Mouse (Mus musculus) embryonic facial prominence, embryonic 11.5 days (tissue): ENCODE measurements around the gene Rassf2. TPM values are rescaled to one million over a fixed set of nuclear protein-coding genes. Genes with fewer than 3 reads are reported as not detected.

ENCODE experiments used
- ATAC-seq: fragments of 200-750 bp; cut with Nextera tagmentation; replicated peaks from 2 replicates; pipeline ENCODE4 v1.8.0; 2017; ENCODE audit warnings: low read depth; ENCODE audit not compliant: insufficient number of reproducible peaks, low FRiP score, low TSS enrichment
- DNase-seq: peaks from one replicate; pipeline ENCODE4 v3.0.0-alpha.2; 2015; ENCODE audit warnings: low spot score
- H3K27ac ChIP-seq: fragments of 300-500 bp; sonication (generic); replicated peaks from 2 replicates; pipeline ENCODE4 v1.5.1; 2014; ENCODE audit warnings: mild to moderate bottlenecking, low read depth, low read length, control low read depth
- H3K27me3 ChIP-seq: fragments of 300-500 bp; sonication (generic); 2 replicates; pipeline ENCODE4 v1.6.1; 2014; ENCODE audit warnings: mild to moderate bottlenecking, low read length, moderate library complexity, mixed read lengths; ENCODE audit not compliant: control insufficient read depth, insufficient read depth
- H3K36me3 ChIP-seq: fragments of 300-500 bp; sonication (generic); replicated peaks from 2 replicates; pipeline ENCODE4 v1.6.1; 2014; ENCODE audit warnings: low read depth, mild to moderate bottlenecking, low read length, moderate library complexity, mixed read lengths; ENCODE audit not compliant: control insufficient read depth, insufficient read depth
- H3K4me1 ChIP-seq: fragments of 300-500 bp; sonication (generic); 2 replicates; pipeline ENCODE4 v1.6.1; 2014; ENCODE audit warnings: low read length, mixed read lengths; ENCODE audit not compliant: control insufficient read depth, insufficient read depth
- H3K4me2 ChIP-seq: fragments of 300-500 bp; sonication (generic); 2 replicates; pipeline ENCODE4 v1.6.1; 2014; ENCODE audit warnings: low read depth, mild to moderate bottlenecking, control low read depth, low read length, moderate library complexity
- H3K4me3 ChIP-seq: fragments of 300-500 bp; sonication (generic); 2 replicates; pipeline ENCODE4 v1.5.1; 2014; ENCODE audit warnings: low read depth, low read length, control low read depth
- H3K9ac ChIP-seq: fragments of 300-500 bp; sonication (generic); replicated peaks from 2 replicates; pipeline ENCODE4 v1.6.1; 2014; ENCODE audit warnings: mild to moderate bottlenecking, control low read depth, low read length
- H3K9me3 ChIP-seq: fragments of 300-500 bp; sonication (generic); replicated peaks from 2 replicates; pipeline ENCODE4 v1.6.1; 2016; ENCODE audit warnings: mild to moderate bottlenecking, low read length, inconsistent platforms, mixed read lengths; ENCODE audit not compliant: control insufficient read depth
- WGBS: fragments of 180-500 bp; shearing (Covaris S2); extraction: QIAGEN DNeasy Blood & Tissue Kit; methylation state at CpG from one replicate; pipeline ENCODE4 v1.1.7; 2014; 5-methylcytosine and 5-hydroxymethylcytosine counted together
- polyA plus RNA-seq: library from polyadenylated mRNA; unstranded; fragments of >200 nt; fragmentation: Nextera tagmentation; extraction: Ambion mirVana; gene quantifications from 2 replicates; pipeline ENCODE4 v1.2.1, GENCODE M21; 2014

The Rassf2 gene
- polyA plus RNA-seq, result 9.5 and 10.3 TPM in 2 replicates

DNA sequence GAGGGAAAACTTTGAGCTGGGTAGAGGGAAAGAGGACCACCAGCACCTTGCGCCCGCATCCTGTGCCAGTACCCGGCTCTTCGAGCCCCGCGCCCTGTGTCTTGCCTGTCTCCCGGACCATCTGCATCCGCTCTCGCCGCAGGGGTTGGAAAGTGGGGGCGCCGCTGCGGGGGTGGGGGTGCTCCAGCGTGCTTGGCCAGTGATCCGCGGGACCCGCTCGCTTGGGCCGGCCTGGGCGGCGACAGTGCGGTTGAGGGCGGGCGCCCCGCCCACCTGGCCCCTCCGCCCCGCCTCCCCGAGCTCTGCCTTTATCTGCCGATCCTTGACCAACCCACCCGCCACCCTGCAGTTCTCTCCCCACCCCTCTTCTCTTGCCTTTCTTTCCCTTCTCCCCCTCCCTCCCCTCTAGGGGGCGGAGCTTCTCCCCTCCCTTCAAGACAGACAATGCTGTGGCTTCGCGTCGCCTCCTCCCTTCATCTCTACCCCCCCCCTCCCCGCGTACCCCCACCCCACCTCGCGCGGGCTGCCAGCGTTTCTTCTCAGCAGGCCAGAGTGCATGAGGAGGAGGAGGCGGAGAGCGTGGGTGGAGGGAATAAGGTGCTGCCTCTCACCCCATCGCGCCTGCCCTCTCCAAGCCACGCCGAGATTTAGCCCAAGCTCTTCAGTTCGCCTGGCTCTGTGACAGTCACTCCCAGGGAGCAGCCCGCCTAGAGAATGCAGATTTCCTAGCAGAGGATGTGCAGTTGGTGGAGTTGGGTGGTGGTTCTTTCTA, at the start of gene Rassf2:
Rassf2 (minus strand) TSS at position 613 of the 772 bp plus-strand sequence.
- peak; percentile 90 for DNase-seq
- peaks cover 14% of the 10 kb centered on the region for H3K27me3 ChIP-seq
- no peak within 1 kb of the TSS for H3K27ac ChIP-seq
- peak within 1 kb of the TSS; percentile 57 for H3K9ac ChIP-seq
- peak within 1 kb of the TSS; percentile 92 for H3K4me2 ChIP-seq
- H3K36me3 ChIP-seq, result no peaks in the 10 kb centered on the region
- H3K9me3 ChIP-seq, result no peaks in the 10 kb centered on the region
- under 1% methylated on average over 37 of the region's 48 CpGs for WGBS
- H3K4me1 ChIP-seq, result peaks cover 3% of the 10 kb centered on the region; the same call in 1 of the 2 replicates
- peak; percentile 84 for ATAC-seq
- peak within 1 kb of the TSS; percentile 52 for H3K4me3 ChIP-seq

DNA sequence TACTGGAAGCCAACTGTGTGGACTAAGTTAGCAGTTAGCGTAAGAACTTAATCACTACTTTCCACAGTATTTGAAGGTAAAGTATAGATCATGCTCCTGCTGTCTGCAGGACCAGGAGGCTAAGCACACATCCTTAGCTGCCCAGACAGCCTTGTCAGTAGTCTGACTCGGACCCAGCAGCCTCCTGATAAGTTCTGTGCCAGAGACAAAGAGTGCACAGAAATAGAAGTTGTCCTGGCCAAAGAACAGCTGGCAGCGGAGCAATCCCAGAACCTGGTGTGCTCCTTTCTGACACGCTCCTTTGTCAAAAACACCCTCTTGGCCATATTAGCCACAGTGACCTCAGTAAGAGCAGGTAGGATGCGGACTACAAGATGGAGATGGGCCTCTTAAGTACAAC, 49.1 kb upstream of the Rassf2 start:
- H3K9ac ChIP-seq, result no peak overlapping the region
- no peak for DNase-seq
- H3K4me1 ChIP-seq, result no peaks in the 10 kb centered on the region
- H3K4me2 ChIP-seq, result no peak overlapping the region
- H3K27me3 ChIP-seq, result no peaks in the 10 kb centered on the region
- no peaks in the 10 kb centered on the region for H3K36me3 ChIP-seq
- no peak overlapping the region for H3K27ac ChIP-seq
- 57% methylated on average over 5 of the region's 5 CpGs for WGBS
- H3K9me3 ChIP-seq, result no peaks in the 10 kb centered on the region
- no peak for ATAC-seq
- no peak overlapping the region for H3K4me3 ChIP-seq

DNA sequence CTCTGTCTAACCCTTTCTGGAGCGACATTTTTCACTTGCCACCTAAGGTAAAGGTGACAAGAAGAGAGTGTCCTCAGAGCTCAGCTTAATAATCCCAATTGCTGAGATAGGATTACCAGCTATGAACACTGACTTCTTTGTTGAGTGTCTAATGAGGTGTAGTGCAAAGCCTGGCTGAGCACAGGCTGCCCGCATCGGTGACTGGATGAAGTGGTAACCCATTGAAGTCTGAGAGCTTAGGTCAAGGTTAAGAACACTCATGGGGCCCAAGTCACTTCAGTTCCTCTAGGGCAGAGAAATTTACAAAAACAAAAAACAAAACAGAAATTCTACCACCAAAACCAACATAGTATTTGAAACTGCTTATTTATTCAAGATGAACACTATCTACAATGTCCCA, 43.0 kb upstream of the Rassf2 start:
- Histone ChIP-seq H3K27ac (no peak overlapping the region), H3K4me1 (peaks cover 3% of the 10 kb centered on the region; the same call in 1 of the 2 replicates), H3K27me3 (no peaks in the 10 kb centered on the region), H3K9ac (no peak overlapping the region), H3K9me3 (no peaks in the 10 kb centered on the region), H3K4me2 (no peak overlapping the region), H3K4me3 (no peak overlapping the region), H3K36me3 (no peaks in the 10 kb centered on the region)
- 77% methylated on average over 3 of the region's 3 CpGs for WGBS
- DNase-seq, result no peak
- no peak for ATAC-seq

DNA sequence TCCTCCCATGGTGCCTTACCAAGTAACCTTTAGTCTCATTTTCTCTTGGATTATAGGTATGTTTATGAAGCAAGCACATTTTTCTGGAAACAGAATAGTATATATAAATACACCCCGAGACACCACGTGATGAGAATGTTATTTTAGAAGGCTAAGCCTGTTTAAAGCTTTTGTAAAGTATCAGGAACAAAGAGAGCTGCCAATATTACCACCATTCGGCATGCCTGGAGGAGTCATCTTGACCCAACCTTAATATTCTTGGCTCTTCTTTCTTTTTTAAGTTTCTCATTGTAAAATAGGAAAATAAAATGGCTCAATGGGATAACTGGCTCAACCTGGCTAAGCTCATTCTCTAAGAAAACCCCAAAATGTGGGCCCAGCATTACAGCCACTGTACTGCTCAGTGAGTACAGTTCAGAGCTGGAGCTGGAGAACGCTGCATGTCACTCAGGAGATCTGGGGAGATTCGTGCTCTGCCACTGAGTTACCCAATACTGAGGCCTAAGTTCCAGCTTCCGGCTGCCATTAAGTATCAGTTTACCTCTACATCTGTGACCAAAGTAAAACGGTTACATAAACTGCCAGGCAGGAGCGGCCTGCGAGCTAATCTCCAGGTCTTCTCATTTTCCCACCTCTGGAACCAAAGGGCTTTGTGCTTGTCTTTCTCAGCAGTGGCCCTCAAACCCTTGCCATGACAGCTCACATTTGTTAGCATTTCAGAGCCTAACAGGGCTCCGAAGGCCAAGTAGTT, 40.1 kb upstream of the Rassf2 start:
- H3K4me3 ChIP-seq, result no peak overlapping the region
- peaks cover 3% of the 10 kb centered on the region; the same call in 1 of the 2 replicates for H3K4me1 ChIP-seq
- H3K27me3 ChIP-seq, result no peaks in the 10 kb centered on the region
- H3K9ac ChIP-seq, result no peak overlapping the region
- no peaks in the 10 kb centered on the region for H3K36me3 ChIP-seq
- 61% methylated on average over 10 of the region's 10 CpGs for WGBS
- ATAC-seq, result no peak
- no peaks in the 10 kb centered on the region for H3K9me3 ChIP-seq
- peak; percentile 31 for DNase-seq
- H3K27ac ChIP-seq, result no peak overlapping the region
- no peak overlapping the region for H3K4me2 ChIP-seq

DNA sequence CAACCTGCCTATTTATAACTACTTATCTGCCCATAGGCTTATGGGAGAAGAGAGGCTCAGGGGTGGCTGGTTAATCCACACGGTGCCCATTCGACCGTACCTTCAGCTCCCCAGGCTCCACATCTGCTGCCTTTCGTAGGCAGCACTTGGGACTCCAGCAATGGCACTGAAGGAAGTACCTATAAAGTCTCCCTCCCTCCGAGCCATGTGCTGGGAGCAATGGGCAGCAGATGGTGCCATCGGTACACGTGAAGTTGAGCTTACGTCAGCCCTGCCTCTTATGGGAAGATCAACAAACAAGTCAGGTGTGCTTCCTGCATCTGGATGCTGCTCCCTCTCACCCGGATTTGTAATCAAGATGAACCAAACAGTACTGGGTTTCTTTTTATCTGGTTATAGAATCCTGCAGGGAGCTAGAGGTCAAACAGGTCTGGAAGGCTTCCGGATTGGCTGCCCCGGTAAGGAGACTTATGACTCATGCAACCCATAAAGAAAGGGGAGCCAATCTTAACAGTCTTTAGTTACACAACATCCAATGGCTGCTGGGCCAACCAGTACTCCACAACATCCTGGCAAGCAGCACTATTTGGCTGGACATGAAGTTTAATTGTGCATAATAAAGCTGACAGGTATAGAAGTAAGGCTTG, 34.2 kb upstream of the Rassf2 start:
- Histone ChIP-seq H3K36me3 (no peaks in the 10 kb centered on the region; the same call in 1 of the 2 replicates), H3K4me3 (no peak overlapping the region), H3K9ac (no peak overlapping the region), H3K4me2 (no peak overlapping the region), H3K27me3 (no peaks in the 10 kb centered on the region), H3K4me1 (no peaks in the 10 kb centered on the region), H3K27ac (no peak overlapping the region), H3K9me3 (no peaks in the 10 kb centered on the region)
- no peak for ATAC-seq
- 78% methylated on average over 11 of the region's 11 CpGs for WGBS
- no peak for DNase-seq

DNA sequence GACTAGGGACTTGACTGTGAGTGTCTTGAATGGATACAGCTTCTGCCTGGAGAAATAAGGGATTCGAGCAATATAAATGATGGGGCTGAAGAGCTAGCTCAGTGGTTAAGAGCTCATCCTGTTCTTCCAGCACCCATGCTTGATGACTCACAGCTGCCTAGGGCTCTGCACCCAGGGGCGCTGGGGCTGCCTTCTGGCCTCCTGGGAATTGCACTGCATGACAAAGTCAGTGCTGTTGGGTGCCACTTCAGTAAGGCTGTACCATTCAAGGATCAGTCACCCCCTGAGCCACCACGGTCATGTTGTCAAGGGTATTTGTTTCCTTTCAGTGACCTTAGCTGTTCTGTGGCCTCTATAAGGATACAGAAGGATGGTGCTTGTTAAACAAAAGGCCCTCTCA, 33.7 kb upstream of the Rassf2 start:
- H3K27me3 ChIP-seq, result no peaks in the 10 kb centered on the region
- ATAC-seq, result no peak
- no peak for DNase-seq
- no peak overlapping the region for H3K4me3 ChIP-seq
- no peak overlapping the region for H3K9ac ChIP-seq
- WGBS, result 90% methylated on average over 3 of the region's 3 CpGs
- no peaks in the 10 kb centered on the region for H3K4me1 ChIP-seq
- no peak overlapping the region for H3K4me2 ChIP-seq
- H3K36me3 ChIP-seq, result no peaks in the 10 kb centered on the region; the same call in 1 of the 2 replicates
- H3K27ac ChIP-seq, result no peak overlapping the region
- no peaks in the 10 kb centered on the region for H3K9me3 ChIP-seq

DNA sequence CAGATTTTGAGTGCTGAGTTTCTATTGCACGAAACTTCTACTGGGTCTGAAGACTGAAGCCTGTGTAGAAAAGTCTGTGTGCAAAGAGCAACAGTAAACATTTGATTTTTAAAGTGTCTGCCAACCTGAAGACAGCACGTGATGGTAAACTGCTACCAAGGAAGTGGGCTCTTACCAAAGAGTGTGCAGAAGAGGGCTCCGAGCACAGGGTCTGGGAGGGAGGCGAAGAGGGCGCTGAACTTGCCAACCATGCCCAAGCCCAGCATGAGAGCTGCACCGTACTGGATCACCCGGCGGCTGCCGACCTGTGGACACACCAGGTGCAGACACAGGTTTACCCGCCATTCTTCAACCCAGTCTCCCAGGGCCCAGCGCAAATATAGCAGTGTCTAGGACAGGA, 31.8 kb upstream of the Rassf2 start:
- DNase-seq, result no peak
- 95% methylated on average over 11 of the region's 11 CpGs for WGBS
- no peak for ATAC-seq
- no peak overlapping the region for H3K27ac ChIP-seq
- no peak overlapping the region for H3K9ac ChIP-seq
- no peaks in the 10 kb centered on the region for H3K9me3 ChIP-seq
- no peaks in the 10 kb centered on the region for H3K4me1 ChIP-seq
- no peak overlapping the region for H3K4me3 ChIP-seq
- no peaks in the 10 kb centered on the region for H3K27me3 ChIP-seq
- H3K4me2 ChIP-seq, result no peak overlapping the region
- H3K36me3 ChIP-seq, result no peaks in the 10 kb centered on the region; the same call in 1 of the 2 replicates
